In the genomic region with DNA sequence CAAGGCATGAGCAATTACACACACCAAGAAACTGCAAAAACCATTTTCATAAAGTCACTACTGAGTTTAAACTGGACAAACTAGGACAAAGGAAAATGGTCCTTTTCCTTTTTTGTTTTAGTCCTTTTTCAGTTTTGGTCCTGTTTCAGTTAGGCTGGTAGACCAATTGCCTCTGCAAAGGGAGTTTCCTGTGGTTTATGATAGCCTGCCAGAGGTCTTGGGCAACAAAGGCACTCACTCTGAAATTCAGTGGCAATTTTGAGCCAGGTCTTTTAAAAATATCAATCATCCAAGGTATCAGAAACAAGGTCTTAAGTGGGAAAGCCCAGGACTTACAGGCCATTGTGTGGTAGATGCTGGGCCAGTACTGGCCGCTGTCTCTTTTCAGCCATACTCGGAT, we compare ENCODE assay signal across 19 mouse cellular contexts. TPM values are rescaled to one million over a fixed set of nuclear protein-coding genes. Genes with fewer than 3 reads are reported as not detected.
DNase-seq lines count a peak whose midpoint lies in the region; ATAC-seq lines count a peak whose summit lies in the region.
"Had no signal": no experiment of that assay in that cellular context is flagged by ENCODE, and none has a peak within 500 bp of the region (broad histone marks: within the 10 kb centered on the region; RNA-seq: fewer than 3 reads in every experiment).

No protein-coding gene starts in this region.

- no peak overlapping the region for H3K4me3 ChIP-seq in brown adipose tissue, adult 24 weeks (ENCODE audit: insufficient read depth, low read depth, low read length)
- H3K4me3 ChIP-seq: embryonic facial prominence, embryonic 12.5 days; forebrain, embryonic 15.5 days; heart, embryonic 10.5 days; hindbrain, embryonic 10.5 days; intestine, embryonic 15.5 days had no signal

- DNase-seq in NIH3T3 (ENCODE audit: low read depth), result peak; percentile 58
- DNase-seq in cerebellum, adult 8-10 months, result no peak
- no peak for DNase-seq in spleen, adult 18-20 months
- no peak for DNase-seq in heart, postnatal 36 days
- DNase-seq: cerebellum, adult 11-12 months; cerebellum, postnatal 10 days; embryo, embryonic 11 days; gastrocnemius, postnatal 36 days; heart, adult 18-20 months; heart, postnatal 10 days; kidney, adult 18-20 months had no signal

- intact Hi-C loops in heart, postnatal 36 days (cut with DNase I), result loop anchor here (2.0 kb wide), 1 partner anchor 21 kb away; no protein-coding TSS in a partner anchor

- peak; percentile 40 for ATAC-seq in megakaryocyte, adult 5-6 weeks (ENCODE audit: poor library complexity, severe bottlenecking)
- ATAC-seq: forebrain, embryonic 15.5 days; intestine, embryonic 15.5 days had no signal

- peaks cover 12% of the 10 kb centered on the region; the same call in 1 of the 2 replicates for H3K4me1 ChIP-seq in brown adipose tissue, adult 24 weeks (ENCODE audit: control insufficient read depth, insufficient read depth, insufficient read length, low read length)
- H3K4me1 ChIP-seq: embryonic facial prominence, embryonic 12.5 days; forebrain, embryonic 15.5 days; heart, embryonic 10.5 days; hindbrain, embryonic 10.5 days; intestine, embryonic 15.5 days had no signal

- peak overlapping the region; percentile 58; the same call in 1 of the 2 replicates for H3K27ac ChIP-seq in brown adipose tissue, adult 24 weeks (replicated peaks; ENCODE audit: low read depth, low read length)
- H3K27ac ChIP-seq: embryonic facial prominence, embryonic 12.5 days; forebrain, embryonic 15.5 days; heart, embryonic 10.5 days; hindbrain, embryonic 10.5 days; hindbrain, embryonic 14.5 days; intestine, embryonic 15.5 days had no signal

RNA-seq across cellular contexts. Expression of a gene that starts 36.1 kb away (rescaled TPM):
- 52.1 and 52.2 TPM in 2 replicates for polyA plus RNA-seq in brown adipose tissue, adult 24 weeks (2012; ENCODE audit: insufficient read depth, insufficient read length, missing spikeins)
- 18.6 and 23.2 TPM in 2 replicates for total RNA-seq in megakaryocyte, adult 5-6 weeks (2015)
- 15.4 and 20.3 TPM in 2 replicates for total RNA-seq in megakaryocyte, adult 5-6 weeks (2017)
- total RNA-seq in heart, postnatal 36 days (2021), result 10 to 100 TPM; 66.7 to 74.2 TPM

RNA-seq across cellular contexts. Expression of a gene that starts 36.2 kb away (rescaled TPM):
- polyA plus RNA-seq in brown adipose tissue, adult 24 weeks (2012; ENCODE audit: insufficient read depth, insufficient read length, missing spikeins), result 4.0 and 5.8 TPM in 2 replicates
- 18.4 and 21.0 TPM in 2 replicates for total RNA-seq in megakaryocyte, adult 5-6 weeks (2015)
- 9.0 and 19.3 TPM in 2 replicates for total RNA-seq in megakaryocyte, adult 5-6 weeks (2017)
- 10 to 100 TPM; 17.0 to 19.7 TPM for total RNA-seq in heart, postnatal 36 days (2021)
